Mouse (Mus musculus) thymus, postnatal 14 days (tissue): ENCODE measurements around the gene Acbd4.

ENCODE experiments used
- DNase-seq: peaks from one replicate; pipeline ENCODE4 v3.0.0; 2021

Acbd4 gene

DNA sequence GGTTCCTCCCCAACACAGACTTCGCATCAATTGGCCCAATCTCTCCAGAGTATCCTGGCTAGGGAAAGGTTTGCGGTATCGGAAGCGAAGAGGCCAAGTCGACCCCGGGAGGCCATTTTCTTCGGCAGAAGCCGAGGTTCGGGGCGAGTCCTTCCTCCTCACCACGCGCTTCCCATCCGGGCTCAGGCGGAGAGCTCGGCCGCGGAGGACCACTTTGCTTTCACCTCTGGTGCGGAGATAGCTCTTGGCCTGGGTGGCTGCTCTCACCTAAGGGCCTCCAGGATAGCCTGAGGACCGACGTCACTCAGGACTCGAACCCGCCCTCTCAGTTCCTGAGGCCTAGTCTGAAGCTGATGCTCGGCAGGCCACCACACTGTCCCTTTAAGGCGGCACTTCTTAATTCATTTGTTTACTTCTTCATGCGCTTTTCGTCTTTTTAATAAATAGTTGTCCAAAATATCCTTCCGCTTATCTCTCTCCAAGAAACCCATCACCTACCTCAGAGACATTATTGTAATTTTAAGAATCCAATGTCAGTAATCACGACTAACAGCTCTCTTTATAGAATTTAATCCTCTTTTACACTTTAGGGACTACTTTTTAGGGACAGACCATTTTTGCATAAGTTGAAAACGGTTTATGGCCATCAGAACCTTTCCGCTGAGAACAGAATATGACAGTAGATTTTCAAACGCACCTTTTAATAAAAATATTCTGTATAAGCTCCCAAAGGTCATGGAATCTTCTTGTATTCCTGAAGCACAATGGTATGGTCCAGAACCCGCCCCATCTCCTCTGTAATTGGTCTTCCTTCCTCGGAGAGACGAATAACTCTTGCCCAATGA, 13.9 kb downstream of the Acbd4 start:
- DNase-seq = peak; percentile 84

DNA sequence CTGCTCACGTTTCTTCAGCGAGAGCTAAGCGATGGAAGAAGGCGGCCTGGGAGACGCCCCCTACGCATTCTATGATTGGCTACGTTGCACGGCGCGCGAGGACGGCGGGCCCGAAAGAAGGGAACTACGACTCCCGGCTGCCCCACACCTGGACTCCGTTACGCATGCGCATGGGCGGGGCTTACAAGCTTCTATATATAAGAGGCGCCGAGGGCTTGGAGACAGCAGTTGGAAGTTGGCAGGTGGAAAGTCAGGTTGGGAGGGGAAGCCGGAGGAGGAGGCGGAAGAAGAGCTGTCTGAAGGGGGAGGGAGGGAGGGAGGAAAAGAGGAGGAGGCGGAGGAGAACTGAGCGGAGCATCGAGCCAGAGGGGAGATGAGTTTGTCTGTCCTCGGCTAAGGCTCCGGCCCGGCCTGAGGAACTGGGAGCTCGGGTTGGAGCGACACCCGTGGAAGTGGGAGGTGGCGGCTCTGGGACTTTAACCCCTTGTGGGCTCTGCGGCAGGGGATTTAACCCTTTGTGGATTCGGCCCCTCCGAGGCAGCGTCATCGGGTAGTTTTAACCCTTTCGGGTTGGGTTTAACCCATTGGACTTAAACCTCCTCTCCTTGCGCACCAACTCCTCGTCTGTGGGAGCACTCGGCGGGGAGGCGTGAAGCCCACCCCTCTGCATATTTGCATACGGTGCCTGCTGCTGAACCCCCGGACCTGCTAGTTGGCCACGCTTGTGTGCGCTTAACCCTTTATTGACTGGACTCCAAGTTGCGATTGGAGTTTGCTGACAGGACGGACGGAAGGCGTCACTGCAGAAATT, 14.7 kb downstream of the Acbd4 start, which contains the start of gene Hexim1:
Hexim1 (plus strand) TSS at position 224 of the 811 bp plus-strand sequence.
- DNase-seq = peak; percentile 100

DNA sequence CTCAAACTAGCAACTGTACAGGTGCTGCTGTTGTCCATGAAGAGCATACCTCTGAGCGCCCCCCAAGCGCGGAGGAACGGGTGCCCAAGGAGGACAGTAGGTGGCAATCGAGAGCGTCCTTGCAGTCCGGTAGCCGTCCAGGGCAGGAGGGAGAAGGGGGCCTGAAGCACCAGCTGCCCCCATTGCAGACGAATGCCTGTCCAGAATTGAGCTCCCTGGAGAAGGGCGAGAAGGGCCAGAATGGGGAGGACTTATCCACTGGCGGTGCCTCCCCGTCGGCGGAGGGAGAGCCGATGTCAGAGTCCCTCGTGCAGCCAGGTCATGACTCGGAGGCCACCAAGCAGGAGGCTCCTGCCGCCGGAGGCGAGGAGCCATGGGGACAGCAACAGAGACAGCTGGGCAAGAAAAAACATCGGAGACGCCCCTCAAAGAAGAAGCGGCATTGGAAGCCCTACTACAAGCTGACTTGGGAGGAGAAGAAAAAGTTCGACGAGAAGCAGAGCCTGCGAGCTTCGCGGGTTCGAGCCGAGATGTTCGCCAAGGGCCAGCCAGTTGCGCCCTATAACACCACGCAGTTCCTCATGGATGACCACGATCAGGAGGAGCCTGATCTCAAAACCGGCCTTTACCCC, 15.6 kb downstream of the Acbd4 start:
- peak; percentile 88 for DNase-seq

GRCm38 (mm10) chr11:103117591-103118009, 16.1 kb downstream of the Acbd4 start:
- peak; percentile 58 for DNase-seq

DNA sequence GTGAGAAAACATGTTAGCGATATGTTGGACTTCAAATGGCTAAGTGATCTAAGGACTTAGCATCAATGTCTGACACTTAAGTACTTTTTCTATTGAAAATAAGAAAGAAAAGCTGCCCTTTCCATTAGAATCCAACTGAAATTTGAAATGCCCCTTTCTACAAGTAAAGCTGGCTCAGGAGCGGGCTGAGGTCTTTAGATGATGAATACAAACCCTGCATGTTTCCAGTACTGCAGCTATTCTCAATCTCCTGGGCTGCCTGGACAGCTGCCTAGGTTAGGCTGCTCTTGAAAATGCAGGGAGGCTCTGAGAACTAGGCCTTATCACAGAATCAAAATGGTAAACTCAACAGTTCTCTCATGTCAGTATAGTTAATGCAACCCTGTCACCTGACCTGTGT, 17.4 kb downstream of the Acbd4 start:
- DNase-seq = no peak

DNA sequence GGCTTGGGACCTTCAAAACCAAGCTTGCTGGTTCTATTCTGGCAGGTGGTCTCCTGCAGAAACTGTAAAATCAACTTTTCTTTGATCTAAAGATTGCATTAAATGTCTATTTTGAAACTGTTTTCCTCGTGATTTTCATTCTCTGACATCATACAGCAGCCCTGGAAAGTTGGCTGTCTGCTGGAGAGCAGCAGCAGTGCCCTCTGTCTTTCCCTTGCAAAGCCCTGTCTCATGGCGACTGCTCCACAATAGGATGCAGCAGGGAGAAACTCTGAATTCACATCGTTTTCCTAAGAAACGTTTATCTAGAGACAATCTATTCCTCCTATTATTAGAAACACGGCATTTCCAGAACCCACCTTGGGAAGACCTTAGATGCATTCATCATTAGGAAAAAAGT, 18.1 kb downstream of the Acbd4 start:
- no peak for DNase-seq

DNA sequence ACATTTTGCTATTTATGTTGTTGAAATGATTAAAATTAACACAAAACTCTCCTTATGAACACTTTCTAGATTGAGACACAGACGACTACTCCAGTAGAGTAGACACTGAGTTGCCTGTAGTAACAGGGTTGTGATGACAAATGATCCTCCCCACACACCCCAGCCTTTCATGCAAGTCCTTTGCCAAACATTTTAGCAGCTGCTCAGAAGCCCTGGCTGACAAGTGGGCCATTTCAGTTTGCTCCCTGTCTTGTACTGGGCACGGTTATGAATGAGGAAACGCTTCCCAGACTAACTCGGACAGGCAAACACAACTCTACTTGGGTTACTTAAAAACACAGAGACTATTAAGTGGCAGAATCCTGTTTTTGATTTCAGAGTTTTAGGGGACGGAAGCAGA, 18.8 kb downstream of the Acbd4 start:
- no peak for DNase-seq

DNA sequence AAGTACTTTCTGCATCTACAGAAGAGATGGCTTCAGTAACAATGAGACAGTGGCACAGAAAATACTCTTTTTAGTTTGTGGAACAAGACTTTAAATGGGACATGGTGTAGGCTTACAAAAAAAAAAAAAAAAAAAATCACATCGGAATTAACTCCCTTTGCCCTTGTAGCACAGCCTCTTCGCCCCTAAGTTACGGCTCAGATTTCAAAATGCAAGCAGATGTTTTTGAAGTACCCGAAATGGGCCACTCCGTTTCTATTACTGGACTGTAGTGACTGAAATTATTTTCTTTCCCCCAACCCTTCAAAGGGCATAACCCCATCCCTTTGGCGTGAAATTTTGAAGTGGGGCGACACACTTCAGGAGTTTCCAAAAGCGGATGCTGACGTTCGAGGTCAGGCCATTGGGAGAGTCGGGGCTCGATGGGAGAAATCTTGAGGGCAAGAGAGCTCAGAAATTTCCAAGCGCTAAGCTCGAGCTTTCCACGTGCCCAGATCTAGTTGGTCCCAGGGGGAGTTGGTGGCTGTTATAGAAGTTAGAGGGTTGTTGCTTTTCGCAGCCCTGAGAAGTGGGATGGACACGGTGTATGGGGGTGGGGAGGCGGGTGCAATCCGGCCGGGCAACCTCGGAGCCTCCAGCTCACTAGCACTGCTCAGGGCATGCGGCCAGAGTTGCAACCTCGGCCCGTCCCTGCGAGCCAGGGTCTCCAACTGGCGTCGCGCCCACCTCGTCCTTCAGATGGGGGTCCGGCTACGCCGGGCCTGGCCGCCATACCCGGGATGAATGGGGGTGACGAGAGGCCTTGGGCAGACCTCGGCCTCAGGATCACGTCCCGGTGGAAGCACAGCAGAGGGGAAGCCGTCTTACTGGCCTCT, 30.5 kb downstream of the Acbd4 start, which contains the start of gene Hexim2:
Hexim2 (plus strand) TSS at position 729 of the 875 bp plus-strand sequence.
- peak; percentile 62 for DNase-seq

GRCm38 (mm10) chr11:103132576-103133455, 31.3 kb downstream of the Acbd4 start:
- peak; percentile 100 for DNase-seq

DNA sequence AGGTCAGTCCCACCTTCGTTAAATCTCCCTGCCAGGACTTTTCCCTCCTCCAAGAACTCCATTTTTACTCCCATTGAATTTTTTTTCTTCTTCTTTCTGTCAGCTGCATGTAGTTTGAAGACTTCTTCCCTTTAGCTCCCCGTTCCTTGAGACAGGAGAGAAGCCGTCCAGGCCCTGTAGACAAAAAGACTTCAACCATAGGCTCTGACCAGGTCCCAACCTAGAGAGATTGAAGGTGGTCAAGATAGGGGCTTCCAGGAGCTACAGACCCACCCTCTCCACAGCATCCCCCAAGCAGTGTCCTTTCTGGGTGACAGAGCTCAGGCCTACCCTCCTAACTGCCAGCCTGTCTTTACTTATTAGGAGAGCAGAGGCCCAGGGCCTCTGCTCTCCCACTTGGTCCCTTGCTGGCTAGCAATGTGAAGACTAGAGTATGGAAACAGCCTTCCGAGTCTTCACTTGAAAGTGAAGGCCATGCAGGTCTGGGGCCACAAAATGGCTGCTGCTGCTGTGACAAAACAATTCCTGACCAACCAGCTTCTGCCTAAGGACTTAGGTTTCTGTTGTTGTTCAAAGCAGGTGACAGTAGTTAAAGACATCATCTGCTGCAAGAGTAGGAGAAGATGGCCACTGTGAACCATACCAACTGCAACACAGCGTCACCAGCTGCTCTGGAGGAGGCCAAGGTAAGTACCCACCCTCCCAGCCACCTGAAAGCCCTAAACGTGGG, 32.1 kb downstream of the Acbd4 start:
- peak; percentile 24 for DNase-seq

DNA sequence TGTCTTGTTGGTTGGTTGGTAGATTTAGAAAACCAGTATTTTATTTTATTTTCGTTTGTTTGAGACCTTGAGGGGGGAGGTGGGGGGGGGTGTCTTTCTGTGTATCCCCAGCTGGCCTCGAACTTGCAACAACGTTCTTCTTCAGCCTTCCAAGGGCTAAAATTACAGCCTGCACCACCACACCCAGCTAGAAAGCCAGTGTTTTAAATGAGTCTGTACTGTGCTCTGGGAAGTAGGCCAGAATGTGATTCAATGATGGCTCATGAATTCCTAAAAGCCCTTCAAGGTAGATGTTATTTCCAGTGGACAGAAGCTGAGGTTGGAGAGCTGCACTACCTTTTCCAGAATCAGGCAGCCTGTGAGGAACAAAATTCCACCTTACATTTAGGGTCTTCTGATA, 32.7 kb downstream of the Acbd4 start:
- DNase-seq = no peak

GRCm38 (mm10) chr11:103136039-103136577, 34.6 kb downstream of the Acbd4 start:
- DNase-seq = no peak

GRCm38 (mm10) chr11:103139951-103140762, 38.7 kb downstream of the Acbd4 start:
- no peak for DNase-seq

- DNase-seq = no peak
Measured at GRCm38 (mm10) chr11:103140763-103141100, 39.2 kb downstream of the Acbd4 start.

DNA sequence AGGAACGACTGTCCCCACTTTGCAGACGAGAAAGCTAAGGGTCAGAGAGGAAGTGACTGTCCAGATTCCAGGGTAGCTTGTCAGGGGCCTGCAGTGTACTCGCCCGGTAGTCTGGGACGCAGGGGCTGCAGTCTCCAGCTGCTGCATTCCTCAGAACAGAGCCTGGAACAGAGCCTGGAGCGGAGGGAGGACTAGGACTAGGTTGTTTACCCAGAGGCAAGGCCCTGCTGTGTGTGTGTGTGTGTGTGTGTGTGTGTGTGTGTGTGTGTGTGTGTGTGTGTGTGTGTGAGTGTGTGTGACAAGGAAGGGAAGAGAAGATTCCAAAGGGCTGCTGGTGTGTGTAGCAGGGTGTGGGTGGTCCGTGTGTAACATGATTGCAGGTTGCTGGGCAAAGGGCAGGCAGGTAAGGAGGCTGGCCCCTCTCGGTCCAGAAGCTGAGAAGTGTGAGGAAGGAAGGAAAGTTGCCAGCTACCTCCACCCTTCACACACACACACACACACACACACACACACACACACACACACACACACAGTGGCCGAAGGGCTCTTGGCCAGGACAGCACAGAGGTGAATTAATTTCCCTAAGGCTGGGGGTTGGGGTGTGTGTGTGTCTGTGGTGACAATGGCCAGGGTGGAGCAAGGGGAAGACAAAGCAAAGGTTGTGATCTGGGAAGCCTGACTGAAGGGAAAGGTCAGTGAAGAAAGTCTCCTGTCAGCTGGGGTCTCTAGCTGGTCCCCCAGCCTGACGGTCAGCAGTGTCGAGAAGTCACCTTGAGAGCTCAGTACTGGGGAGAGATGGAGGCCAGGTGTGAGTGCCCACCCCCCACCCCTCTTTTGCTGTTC, 39.8 kb downstream of the Acbd4 start:
- DNase-seq = no peak

GRCm38 (mm10) chr11:103141944-103142255, 40.4 kb downstream of the Acbd4 start:
- no peak for DNase-seq

- peak; percentile 87 for DNase-seq
Measured at GRCm38 (mm10) chr11:103142441-103143182, 41.1 kb downstream of the Acbd4 start.
